Mouse (Mus musculus): ENCODE results near the gene 4930556J24Rik. TPM values are rescaled to one million over a fixed set of nuclear protein-coding genes. Genes with fewer than 3 reads are reported as not detected.
A peak's percentile ranks its signal among the peaks of the same experiment; 100 is the strongest.

4930556J24Rik gene
- total and polyA plus RNA-seq, 3 experiments: 0.31 to 0.47 TPM; not detected in 1

GRCm38 (mm10) chr11:3895458-3895857 is 81.1 kb downstream of the 4930556J24Rik start:
- Histone ChIP-seq H3K27me3 (ENCODE audit: control insufficient read depth in 1 of 2, insufficient read depth in 2 of 2, low read length in 2 of 2) (peaks cover 0 to 2% of the 10 kb centered on the region in 2 experiments; a peak in 1 of 4 replicates), H3K79me2 (ENCODE audit: control insufficient read depth, insufficient read depth, low read length, poor library complexity) (no peaks in the 10 kb centered on the region), H3K27ac (ENCODE audit: control insufficient read depth, low read depth, low read length) (peak overlapping the region; percentile 45), H3K9ac (ENCODE audit: control insufficient read depth, low read depth, low read length, poor library complexity, severe bottlenecking) (peak overlapping the region; percentile 64), H3K4me1 (ENCODE audit: control insufficient read depth in 1 of 2, insufficient read depth in 2 of 2, low read length in 2 of 2) (peaks cover 0 to 4% of the 10 kb centered on the region in 2 experiments; a peak in 2 of 4 replicates), H3K36me3 (ENCODE audit: control insufficient read depth in 1 of 2, insufficient read depth in 2 of 2, low read length in 2 of 2) (no peaks in the 10 kb centered on the region), H3K4me3 (ENCODE audit: control insufficient read depth in 1 of 2, insufficient read depth in 1 of 2, low read depth in 2 of 2, low read length in 2 of 2) (peak overlapping the region; percentile 45 to 66), H3K9me3 (replicated peaks; ENCODE audit: insufficient read depth, low read length) (no peaks in the 10 kb centered on the region)
- no peak for TF ChIP-seq RCOR1 (IDR thresholded peaks at IDR 0.05; ENCODE audit: low read depth, low read length)
- 0 out of 2 replicates have a peak, but pooled peaks have one; percentile 9 for TF ChIP-seq HCFC1 (IDR thresholded peaks at IDR 0.05; ENCODE audit: low read depth, low read length)
- DNase-seq (ENCODE audit: low read depth, low spot score): peak; percentile 56

- Histone ChIP-seq H3K4me1 (ENCODE audit: control insufficient read depth in 1 of 2, insufficient read depth in 2 of 2, low read length in 2 of 2) (peaks cover 0 to 4% of the 10 kb centered on the region in 2 experiments; a peak in 2 of 4 replicates), H3K4me3 (ENCODE audit: control insufficient read depth in 1 of 2, insufficient read depth in 1 of 2, low read depth in 2 of 2, low read length in 2 of 2) (peak within 1 kb of the TSS; percentile 45 to 66)
- DNase-seq (ENCODE audit: low read depth, low spot score): peak; percentile 95
- no peak for TF ChIP-seq NELFE (IDR thresholded peaks at IDR 0.05; ENCODE audit: low read depth, low read length)
- peak; percentile 54 to 64; a peak in 2 of 4 replicates for TF ChIP-seq POLR2A (IDR thresholded peaks at IDR 0.05; ENCODE audit: control insufficient read depth in 1 of 2, insufficient read depth in 1 of 2, low read depth in 1 of 2, low read length in 2 of 2, poor library complexity in 1 of 2)
- TF ChIP-seq GABPA (IDR thresholded peaks at IDR 0.05; ENCODE audit: low read depth, low read length): no peak
- TF ChIP-seq ZKSCAN1 (IDR thresholded peaks at IDR 0.05; ENCODE audit: low read depth, low read length): no peak
- no peak for TF ChIP-seq UBTF (IDR thresholded peaks at IDR 0.05; ENCODE audit: borderline replicate concordance, insufficient read depth, low read depth, low read length)
- TF ChIP-seq KAT2A (conservative IDR thresholded peaks at IDR 0.05; ENCODE audit: low read depth, low read length): no peak
- 0 out of 2 replicates have a peak, but pooled peaks have one; percentile 37 for TF ChIP-seq TBP (IDR thresholded peaks at IDR 0.05; ENCODE audit: low read depth, low read length)
- TF ChIP-seq ZC3H11A (IDR thresholded peaks at IDR 0.05; ENCODE audit: low read depth, low read length): no peak
- TF ChIP-seq CHD1 (IDR thresholded peaks at IDR 0.05; ENCODE audit: low read depth, low read length): no peak
- TF ChIP-seq JUND (IDR thresholded peaks at IDR 0.05; ENCODE audit: low read depth, low read length): no peak
- no peak for TF ChIP-seq MAZ (IDR thresholded peaks at IDR 0.05; ENCODE audit: low read depth, low read length)
- TF ChIP-seq BHLHE40 (IDR thresholded peaks at IDR 0.05; ENCODE audit: borderline replicate concordance, low read depth, low read length): no peak
- TF ChIP-seq GATA1 (IDR thresholded peaks at IDR 0.05; ENCODE audit: low read depth, low read length): peak; percentile 78
- no peak for TF ChIP-seq EP300 (IDR thresholded peaks at IDR 0.05; ENCODE audit: low read depth in 1 of 2, low read length in 2 of 2)
- TF ChIP-seq RAD21 (IDR thresholded peaks at IDR 0.05; ENCODE audit: low read depth, low read length): no peak
- peak; percentile 83 for TF ChIP-seq USF1 (IDR thresholded peaks at IDR 0.05; ENCODE audit: low read depth, low read length)
- no peak for TF ChIP-seq POLR2AphosphoS2 (IDR thresholded peaks at IDR 0.05; ENCODE audit: low read length)
- TF ChIP-seq MAX (IDR thresholded peaks at IDR 0.05; ENCODE audit: low read length): peak; percentile 85
- peak; percentile 29; the same call in 1 of the 2 replicates for TF ChIP-seq HCFC1 (IDR thresholded peaks at IDR 0.05; ENCODE audit: low read depth, low read length)
- no peak for TF ChIP-seq USF2 (IDR thresholded peaks at IDR 0.05; ENCODE audit: borderline replicate concordance in 1 of 2, insufficient read depth in 1 of 2, low read depth in 1 of 2, low read length in 2 of 2)
- TF ChIP-seq ETS1 (IDR thresholded peaks at IDR 0.05; ENCODE audit: low read depth, low read length): no peak
- TF ChIP-seq TAL1 (IDR thresholded peaks at IDR 0.05; ENCODE audit: low read length): no peak
- no peak for TF ChIP-seq ZMIZ1 (IDR thresholded peaks at IDR 0.05; ENCODE audit: low read depth, low read length)
- no peak for TF ChIP-seq NRF1 (IDR thresholded peaks at IDR 0.05; ENCODE audit: insufficient read depth, low read depth, low read length, poor library complexity, severe bottlenecking)
- TF ChIP-seq RCOR1 (IDR thresholded peaks at IDR 0.05; ENCODE audit: low read depth, low read length): no peak
- TF ChIP-seq MYC (IDR thresholded peaks at IDR 0.05; ENCODE audit: low read depth, low read length): peak; percentile 83
- no peak for TF ChIP-seq MYB (IDR thresholded peaks at IDR 0.05; ENCODE audit: low read depth, low read length)
- TF ChIP-seq MXI1 (IDR thresholded peaks at IDR 0.05; ENCODE audit: low read depth, low read length): peak; percentile 99
- TF ChIP-seq ZNF384 (IDR thresholded peaks at IDR 0.05; ENCODE audit: low read depth, low read length): no peak
These were observed 81.9 kb downstream of the 4930556J24Rik start, which contains the start of the genes 4921536K21Rik and Dusp18 for GRCm38 (mm10) chr11:3894406-3895281. 4921536K21Rik (minus strand) TSS chr11:3895098. Dusp18 (plus strand) TSS chr11:3895240.

More at GRCm38 (mm10) chr11:3894406-3895281, 81.9 kb downstream of the 4930556J24Rik start, which contains the start of the genes 4921536K21Rik and Dusp18:
- Histone ChIP-seq H3K27ac (ENCODE audit: control insufficient read depth, low read depth, low read length) (peak within 1 kb of the TSS; percentile 45), H3K36me3 (ENCODE audit: control insufficient read depth in 1 of 2, insufficient read depth in 2 of 2, low read length in 2 of 2) (no peaks in the 10 kb centered on the region), H3K27me3 (ENCODE audit: control insufficient read depth in 1 of 2, insufficient read depth in 2 of 2, low read length in 2 of 2) (peaks cover 0 to 3% of the 10 kb centered on the region in 2 experiments; a peak in 1 of 4 replicates), H3K9me3 (replicated peaks; ENCODE audit: insufficient read depth, low read length) (no peaks in the 10 kb centered on the region), H3K9ac (ENCODE audit: control insufficient read depth, low read depth, low read length, poor library complexity, severe bottlenecking) (peak within 1 kb of the TSS; percentile 65), H3K79me2 (ENCODE audit: control insufficient read depth, insufficient read depth, low read length, poor library complexity) (no peaks in the 10 kb centered on the region)

Data from MEL (cell line).